Mouse (Mus musculus): ENCODE results near the gene Kcnk6.
A peak's percentile ranks its signal among the peaks of the same experiment; 100 is the strongest.

Kcnk6 gene

DNA sequence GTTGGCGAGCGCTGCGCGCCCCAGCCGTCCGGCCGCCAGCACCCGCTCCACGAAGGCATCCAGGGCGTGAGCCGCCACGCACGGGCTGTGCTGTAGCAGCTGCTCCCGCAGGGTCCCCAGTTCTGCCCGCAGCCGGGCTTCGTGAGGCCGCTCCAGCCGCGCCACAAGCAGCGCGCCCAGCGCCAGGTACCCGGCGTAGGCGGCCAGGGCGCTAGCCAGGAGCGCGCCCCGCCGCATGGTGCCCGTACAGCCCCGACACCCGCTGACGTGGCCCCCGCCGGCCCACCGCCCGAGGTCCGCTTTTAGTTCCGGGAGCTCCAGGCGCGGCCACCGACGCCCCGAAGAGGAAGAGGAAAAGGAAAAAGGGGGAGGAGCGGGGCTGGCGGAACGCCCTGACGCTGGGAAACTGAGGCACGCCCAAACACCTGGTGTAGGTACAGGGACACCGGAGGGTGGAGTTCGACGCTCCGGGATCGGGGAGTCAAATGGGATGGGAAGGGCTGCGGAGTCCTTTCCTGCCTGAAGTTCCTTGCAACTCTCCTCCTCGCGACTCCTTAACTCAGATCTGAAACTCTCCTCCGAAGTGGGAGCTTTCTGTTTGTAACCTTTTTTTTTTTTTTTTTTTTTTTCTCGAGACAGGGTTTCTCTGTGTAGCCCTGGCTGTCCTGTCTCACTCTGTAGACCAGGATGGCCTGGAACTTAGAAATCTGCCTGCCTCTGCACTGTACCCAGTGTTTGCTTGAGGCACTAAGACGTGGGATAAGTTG, at the start of gene Kcnk6:
Gene Kcnk6, minus strand, starts transcription at position 269 of the 767 bp plus-strand sequence.
- no peak for DNase-seq (ENCODE audit: low spot score in 2 of 2)

DNA sequence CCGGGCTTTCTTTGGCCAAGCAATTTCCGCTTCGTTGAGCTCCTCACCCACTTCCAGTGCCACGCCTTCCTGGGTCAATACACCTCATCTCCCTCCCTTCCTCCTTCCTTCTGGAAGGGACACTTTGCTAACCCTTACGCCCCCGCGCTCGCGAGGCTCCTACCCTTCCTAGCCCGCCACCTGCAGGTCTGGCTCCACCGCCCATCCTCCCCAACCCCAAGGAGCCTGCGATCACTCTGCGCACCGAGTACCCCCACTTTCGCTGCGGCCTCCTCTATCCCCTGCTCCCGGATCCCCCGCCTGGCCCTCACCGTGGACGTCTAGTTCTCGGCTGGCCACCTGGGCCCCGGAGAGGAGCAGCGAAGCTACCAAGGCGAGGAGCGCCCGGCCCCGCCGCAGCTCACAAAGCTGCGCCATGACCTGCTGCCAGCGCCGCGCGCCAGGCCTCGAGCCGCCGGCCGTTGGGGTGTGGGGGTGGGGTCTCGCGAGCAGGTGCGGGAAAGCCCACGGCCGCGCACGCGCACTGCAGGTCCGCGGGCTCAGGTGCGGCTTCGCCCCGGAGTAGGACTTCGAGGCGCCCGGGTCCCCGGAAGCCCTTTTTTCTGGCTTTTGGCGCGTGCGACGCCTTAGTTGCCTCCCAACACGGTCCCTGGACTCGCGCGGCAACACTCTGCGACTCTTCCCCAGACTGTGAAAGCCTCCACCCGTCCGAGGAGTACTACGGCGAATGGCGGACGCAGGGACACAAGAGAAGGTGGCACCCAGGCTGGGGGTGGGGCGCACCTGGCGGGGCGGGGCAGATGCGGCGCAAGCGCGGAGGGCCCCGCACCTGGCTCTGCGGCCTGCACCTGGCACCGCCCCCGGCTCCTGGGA, 49.1 kb upstream of the Kcnk6 start, which contains the start of gene Spint2:
Gene Spint2, minus strand, starts transcription at position 712 of the 873 bp plus-strand sequence.
- DNase-seq (ENCODE audit: low spot score in 2 of 2) = no peak

DNA sequence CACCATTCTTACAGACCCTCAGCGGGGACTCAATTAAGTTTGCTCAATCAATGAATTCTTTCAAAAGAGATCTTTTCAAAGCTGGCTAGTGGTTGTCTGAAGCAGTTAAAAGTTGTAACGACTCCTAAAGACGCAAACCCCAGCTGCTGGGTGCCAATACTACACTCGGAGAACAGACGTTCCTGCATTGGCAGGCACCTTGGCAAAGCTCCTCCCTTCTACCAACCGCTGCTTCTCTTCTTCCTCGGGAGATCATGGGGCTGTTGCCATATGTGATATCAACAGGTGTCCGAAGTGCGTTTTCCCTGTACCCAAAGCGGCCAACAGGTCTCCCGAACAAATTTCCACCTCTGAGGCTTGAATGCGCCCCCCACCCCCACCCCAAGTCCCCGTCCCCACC, 48.5 kb upstream of the Kcnk6 start:
- DNase-seq (ENCODE audit: low spot score in 2 of 2) = no peak

GRCm38 (mm10) chr7:29279924-29280323, 47.6 kb upstream of the Kcnk6 start:
- DNase-seq (ENCODE audit: low spot score in 2 of 2) = no peak

DNA sequence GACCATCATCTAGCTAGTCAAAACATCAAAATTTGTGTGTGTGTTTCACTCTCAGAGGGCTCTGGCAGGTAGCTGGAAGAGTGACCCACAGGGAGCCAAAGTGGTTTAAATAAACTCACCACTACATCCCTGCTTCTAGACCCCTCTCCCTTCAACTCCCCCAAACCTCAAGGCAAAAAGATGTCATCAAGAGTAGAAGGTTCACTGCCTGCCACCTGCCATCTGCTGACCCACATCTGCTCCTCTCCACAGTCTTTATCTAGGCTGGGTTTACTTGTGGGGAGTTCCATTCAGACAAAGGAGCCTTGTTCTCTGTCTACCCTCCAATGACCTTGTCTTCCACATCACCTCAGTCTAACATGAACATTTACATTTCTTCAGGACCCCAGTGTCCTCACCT, 46.9 kb upstream of the Kcnk6 start:
- no peak for DNase-seq (ENCODE audit: low spot score in 2 of 2)

DNA sequence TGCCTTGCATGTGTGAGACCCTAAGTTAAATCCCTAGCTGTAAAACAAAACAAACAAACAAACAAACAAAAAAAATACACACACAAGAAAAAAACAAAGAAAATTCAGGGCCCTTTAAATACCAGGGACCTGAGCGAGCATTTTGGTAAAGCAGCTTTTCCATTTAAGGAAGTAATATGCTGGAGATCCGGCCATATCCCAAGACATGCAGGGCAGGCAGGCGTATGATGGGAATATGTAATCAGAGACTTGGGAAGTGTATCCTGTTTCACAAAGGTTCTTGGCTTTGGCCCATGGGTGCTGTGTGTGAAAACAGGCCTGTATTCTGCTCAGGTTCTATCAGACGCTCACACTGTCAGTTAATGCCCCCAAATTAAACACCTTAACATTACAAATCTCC, 45.2 kb upstream of the Kcnk6 start:
- no peak for DNase-seq (ENCODE audit: low spot score in 2 of 2)

- DNase-seq (ENCODE audit: low spot score in 2 of 2) = no peak
These were observed 44.4 kb upstream of the Kcnk6 start for GRCm38 (mm10) chr7:29276715-29277114.

- peak; percentile 39 to 51 for DNase-seq (ENCODE audit: low spot score in 2 of 2)
These were observed 39.6 kb upstream of the Kcnk6 start for GRCm38 (mm10) chr7:29271687-29272465.

DNA sequence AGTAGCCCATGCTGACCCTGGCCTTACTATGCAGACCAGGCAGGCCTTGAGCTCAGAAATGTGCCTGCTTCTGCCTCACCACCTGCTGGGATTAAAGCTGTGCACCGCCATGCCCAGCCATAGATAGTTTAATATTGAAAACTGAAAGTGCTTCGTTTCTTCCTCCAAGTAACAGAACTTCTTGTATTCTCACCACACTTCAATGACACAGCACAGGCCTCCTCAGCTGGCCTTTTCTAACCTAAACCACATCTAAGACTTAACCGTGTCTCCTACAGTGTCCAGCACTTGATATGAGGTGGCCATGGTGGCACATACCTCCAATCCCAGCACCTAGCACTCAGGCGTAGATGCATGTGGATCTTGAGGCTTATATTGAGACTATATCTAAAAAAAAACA, 38.1 kb upstream of the Kcnk6 start:
- no peak for DNase-seq (ENCODE audit: low spot score in 2 of 2)

GRCm38 (mm10) chr7:29266931-29267330, 34.6 kb upstream of the Kcnk6 start:
- no peak for DNase-seq (ENCODE audit: low spot score in 2 of 2)

- no peak for DNase-seq (ENCODE audit: low spot score in 2 of 2)
These were observed 33.3 kb upstream of the Kcnk6 start for GRCm38 (mm10) chr7:29265636-29266035.

DNA sequence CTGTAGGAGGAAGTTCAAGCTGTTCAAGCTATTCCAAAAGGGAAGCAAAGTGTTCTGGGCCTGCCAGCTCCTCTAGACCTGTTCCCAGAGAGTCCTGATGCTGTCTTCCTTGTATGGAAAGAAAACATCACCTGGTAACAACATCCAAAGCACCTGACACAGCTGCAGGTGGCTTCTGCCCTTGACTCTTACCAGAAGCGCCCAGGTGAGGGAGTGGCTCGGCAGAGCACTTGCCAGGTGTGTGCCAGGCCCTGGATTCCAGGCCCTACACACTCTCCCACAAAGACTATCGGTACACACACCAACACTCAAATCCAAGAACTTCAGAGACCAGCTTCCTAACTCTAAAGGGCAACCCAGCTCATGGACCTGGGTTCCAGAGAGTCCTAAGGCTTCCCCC, 31.5 kb upstream of the Kcnk6 start:
- DNase-seq (ENCODE audit: low spot score in 2 of 2) = no peak

GRCm38 (mm10) chr7:29262151-29262550, 29.8 kb upstream of the Kcnk6 start:
- DNase-seq (ENCODE audit: low spot score in 2 of 2) = no peak

- DNase-seq (ENCODE audit: low spot score in 2 of 2) = no peak
These were observed 27.7 kb upstream of the Kcnk6 start for GRCm38 (mm10) chr7:29259781-29260730.

DNA sequence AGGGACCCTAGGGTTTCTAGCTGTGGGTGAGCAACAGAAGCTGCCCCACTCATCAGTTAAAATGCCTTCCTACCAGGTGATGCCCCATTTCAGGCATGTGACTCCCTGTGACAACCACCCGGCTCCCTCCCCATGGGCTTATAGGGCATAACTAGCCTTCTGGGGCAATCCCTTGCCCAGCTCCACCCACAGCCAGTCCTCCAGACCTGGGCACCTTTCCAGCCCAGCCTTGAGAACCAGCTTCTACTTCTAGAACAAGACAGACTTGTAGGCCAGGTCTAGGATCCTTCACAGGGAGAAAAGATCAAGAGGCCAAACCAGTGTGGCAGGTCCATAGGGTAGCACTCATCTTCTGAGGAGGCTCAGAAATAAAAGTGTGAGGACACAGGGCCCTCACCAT, 25.1 kb upstream of the Kcnk6 start:
- DNase-seq (ENCODE audit: low spot score in 2 of 2) = no peak

- DNase-seq (ENCODE audit: low spot score in 2 of 2) = no peak
These were observed 23.6 kb upstream of the Kcnk6 start for GRCm38 (mm10) chr7:29255875-29256274.

GRCm38 (mm10) chr7:29253842-29254241, 21.5 kb upstream of the Kcnk6 start:
- DNase-seq (ENCODE audit: low spot score in 2 of 2) = no peak

DNA sequence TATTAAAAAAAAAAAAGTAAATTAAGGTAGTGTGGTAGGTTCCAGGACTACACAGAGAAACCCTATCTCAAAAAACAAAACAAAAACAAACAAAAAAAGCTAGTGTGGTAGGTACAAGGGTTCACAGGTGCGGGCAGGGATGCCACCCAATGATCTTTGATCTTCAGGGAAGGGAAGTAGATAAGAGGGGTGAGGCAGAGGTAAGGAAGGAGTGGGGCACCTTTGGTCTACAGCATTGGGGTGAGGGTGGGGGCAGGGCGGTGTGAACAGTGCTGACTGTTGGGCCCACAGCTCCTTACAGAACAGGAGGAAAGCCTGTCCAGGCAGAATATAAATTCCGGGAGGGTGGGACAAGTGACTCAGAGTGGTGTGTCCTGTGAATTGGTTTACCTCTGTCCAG, 18.9 kb upstream of the Kcnk6 start:
- DNase-seq (ENCODE audit: low spot score in 2 of 2) = no peak

GRCm38 (mm10) chr7:29248261-29248841, 16.0 kb upstream of the Kcnk6 start, which contains the start of gene 2200002D01Rik:
TSS of gene 2200002D01Rik (minus strand) at chr7:29248466.
- DNase-seq (ENCODE audit: low spot score in 2 of 2) = no peak

DNA sequence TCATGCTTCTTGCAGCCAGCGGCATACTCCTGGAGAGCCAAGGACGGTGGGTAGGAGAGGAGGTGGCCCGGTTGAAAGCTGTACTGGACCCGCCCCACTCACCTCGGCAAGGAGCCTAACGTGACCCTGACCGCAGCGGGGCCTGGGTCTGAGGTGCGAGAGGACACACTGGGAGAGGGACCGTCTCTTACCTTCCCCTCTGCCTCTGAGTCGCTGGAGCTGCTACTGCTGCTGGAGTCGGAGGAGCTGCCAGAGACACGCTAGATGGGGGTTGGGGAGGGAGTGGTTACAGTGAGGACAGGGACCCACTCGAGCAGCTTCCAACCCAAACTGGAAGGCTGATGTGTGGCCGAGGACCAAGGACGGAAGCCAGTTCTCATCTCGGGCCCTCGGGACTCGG, 15.4 kb upstream of the Kcnk6 start:
- DNase-seq (ENCODE audit: low spot score in 2 of 2) = no peak

GRCm38 (mm10) chr7:29247314-29247700, 15.0 kb upstream of the Kcnk6 start:
- peak; percentile 74 to 77 for DNase-seq (ENCODE audit: low spot score in 2 of 2)

All from frontal cortex, postnatal 36 days (tissue).